Comparison of ENCODE assay signal across 15 mouse cellular contexts in genomic region chr4:119244468-119245240, GRCm38 (mm10). TPM values are rescaled to one million over a fixed set of nuclear protein-coding genes. Genes with fewer than 3 reads are reported as not detected.
A peak's percentile ranks its signal among the peaks of the same experiment; 100 is the strongest.
DNase-seq lines count a peak whose midpoint lies in the region; ATAC-seq lines count a peak whose summit lies in the region.
"Had no signal": no experiment of that assay in that cellular context is flagged by ENCODE, and none has a peak within 500 bp of the region (broad histone marks: within the 10 kb centered on the region; RNA-seq: fewer than 3 reads in every experiment).

No protein-coding gene starts in this region.

- DNase-seq in heart, postnatal 36 days, result no peak
- DNase-seq in testis, postnatal 14 days (ENCODE audit: low spot score), result peak; percentile 39
- no peak for DNase-seq in testis, postnatal 10 days (ENCODE audit: low spot score)
- DNase-seq in right cerebral cortex, adult 2 months (ENCODE audit: low spot score in 2 of 2), result peak; percentile 74 to 75
- DNase-seq in T-cell, adult 2 months (ENCODE audit: low spot score), result no peak
- DNase-seq: cerebellum, adult 9-10 months; gastrocnemius, postnatal 14 days; liver, postnatal 0 days; thymus, postnatal 25 days had no signal

- 67% methylated on average over 22 of the region's 22 CpGs for WGBS in heart, embryonic 13.5 days
- WGBS in neural tube, embryonic 15.5 days, result 81% methylated on average over 22 of the region's 22 CpGs

- ATAC-seq in heart, embryonic 13.5 days (ENCODE audit: extremely low read depth, insufficient number of reproducible peaks, low FRiP score, low TSS enrichment), result no peak
- no peak for ATAC-seq in neural tube, embryonic 15.5 days (ENCODE audit: low FRiP score)
- ATAC-seq: liver, postnatal 0 days had no signal

- intact Hi-C loops in heart, postnatal 36 days (cut with DNase I), result loop anchor here (5.0 to 10.0 kb wide), 5 partner anchors 78 to 490 kb away; partner anchors contain the start of genes Foxj3, Frg2f1, Hivep3 and Ppcs

- H3K9ac ChIP-seq in heart, embryonic 13.5 days, result 0 out of 2 replicates have a peak overlapping the region, but pooled peaks have one; percentile 24
- no peak overlapping the region for H3K9ac ChIP-seq in neural tube, embryonic 15.5 days (replicated peaks)
- H3K9ac ChIP-seq: limb, embryonic 12.5 days; liver, postnatal 0 days had no signal

- no peaks in the 10 kb centered on the region for H3K9me3 ChIP-seq in heart, embryonic 13.5 days
- no peaks in the 10 kb centered on the region for H3K9me3 ChIP-seq in neural tube, embryonic 15.5 days (replicated peaks)
- H3K9me3 ChIP-seq: hindbrain, embryonic 10.5 days; limb, embryonic 12.5 days had no signal

- no peaks in the 10 kb centered on the region for H3K27me3 ChIP-seq in heart, embryonic 13.5 days (replicated peaks)
- no peaks in the 10 kb centered on the region for H3K27me3 ChIP-seq in neural tube, embryonic 15.5 days (replicated peaks)
- H3K27me3 ChIP-seq: limb, embryonic 12.5 days had no signal

- no peak overlapping the region for H3K4me3 ChIP-seq in heart, embryonic 13.5 days
- no peak overlapping the region for H3K4me3 ChIP-seq in neural tube, embryonic 15.5 days (replicated peaks)
- H3K4me3 ChIP-seq: hindbrain, embryonic 10.5 days; limb, embryonic 12.5 days had no signal

- peaks cover 31% of the 10 kb centered on the region for H3K4me1 ChIP-seq in heart, embryonic 13.5 days
- peaks cover 8% of the 10 kb centered on the region; the same call in 1 of the 2 replicates for H3K4me1 ChIP-seq in neural tube, embryonic 15.5 days
- H3K4me1 ChIP-seq: limb, embryonic 12.5 days had no signal

- H3K36me3 ChIP-seq in heart, embryonic 13.5 days, result peaks cover 89% of the 10 kb centered on the region
- H3K36me3 ChIP-seq in neural tube, embryonic 15.5 days, result peaks cover 70% of the 10 kb centered on the region

- H3K4me2 ChIP-seq in heart, embryonic 13.5 days, result no peak overlapping the region
- H3K4me2 ChIP-seq in neural tube, embryonic 15.5 days, result no peak overlapping the region
- H3K4me2 ChIP-seq: limb, embryonic 12.5 days had no signal

- peak overlapping the region; percentile 58; the same call in 1 of the 2 replicates for H3K27ac ChIP-seq in heart, embryonic 13.5 days (replicated peaks)
- H3K27ac ChIP-seq in neural tube, embryonic 15.5 days (replicated peaks), result no peak overlapping the region
- H3K27ac ChIP-seq: hindbrain, embryonic 10.5 days; limb, embryonic 12.5 days had no signal

RNA-seq across cellular contexts. Expression of gene Cldn19, which starts 10.6 kb away (rescaled TPM):
- not detected in 2 replicates for polyA plus RNA-seq in heart, embryonic 13.5 days (2015; fragmentation: Nextera tagmentation; extraction: Ambion mirVana)
- total RNA-seq in heart, postnatal 36 days (2021), result not detected
- polyA plus RNA-seq in neural tube, embryonic 15.5 days (2015; fragmentation: Nextera tagmentation; extraction: Ambion mirVana), result 0.36 and 0.81 TPM in 2 replicates
- total RNA-seq: megakaryocyte, adult 5-6 weeks; monocyte, adult 5-6 weeks had no signal
- polyA plus RNA-seq: liver, postnatal 0 days had no signal

RNA-seq across cellular contexts. Expression of gene P3h1, which starts 11.9 kb away (rescaled TPM):
- polyA plus RNA-seq in heart, embryonic 13.5 days (2015; fragmentation: Nextera tagmentation; extraction: Ambion mirVana), result 32.7 and 35.5 TPM in 2 replicates
- 10 to 100 TPM; 13.3 to 15.1 TPM for total RNA-seq in heart, postnatal 36 days (2021)
- polyA plus RNA-seq in neural tube, embryonic 15.5 days (2015; fragmentation: Nextera tagmentation; extraction: Ambion mirVana), result 14.1 and 14.9 TPM in 2 replicates

RNA-seq across cellular contexts. Expression of gene AU022252, which starts 12.1 kb away (rescaled TPM):
- polyA plus RNA-seq in heart, embryonic 13.5 days (2015; fragmentation: Nextera tagmentation; extraction: Ambion mirVana), result 26.4 and 27.3 TPM in 2 replicates
- 10 to 100 TPM; 22.2 to 24.5 TPM for total RNA-seq in heart, postnatal 36 days (2021)
- 26.0 and 29.2 TPM in 2 replicates for polyA plus RNA-seq in neural tube, embryonic 15.5 days (2015; fragmentation: Nextera tagmentation; extraction: Ambion mirVana)

RNA-seq across cellular contexts. Expression of gene Tmem269, which starts 26.6 kb away (rescaled TPM):
- polyA plus RNA-seq in heart, embryonic 13.5 days (2015; fragmentation: Nextera tagmentation; extraction: Ambion mirVana), result not detected in 2 replicates
- total RNA-seq in heart, postnatal 36 days (2021), result not detected
- 0.29 and 0.54 TPM in 2 replicates for polyA plus RNA-seq in neural tube, embryonic 15.5 days (2015; fragmentation: Nextera tagmentation; extraction: Ambion mirVana)
- total RNA-seq: gastrocnemius, postnatal 14 days; megakaryocyte, adult 5-6 weeks; monocyte, adult 5-6 weeks had no signal
- polyA plus RNA-seq: limb, embryonic 12.5 days; liver, postnatal 0 days had no signal

RNA-seq across cellular contexts. Expression of gene Svbp, which starts 49.5 kb away (rescaled TPM):
- 124 and 135 TPM in 2 replicates for polyA plus RNA-seq in heart, embryonic 13.5 days (2015; fragmentation: Nextera tagmentation; extraction: Ambion mirVana)
- total RNA-seq in heart, postnatal 36 days (2021), result 10 to 100 TPM; 19.0 to 19.6 TPM
- 198 and 242 TPM in 2 replicates for polyA plus RNA-seq in neural tube, embryonic 15.5 days (2015; fragmentation: Nextera tagmentation; extraction: Ambion mirVana)

Comparison
In these comparisons a context has a peak if more than half of its experiments do, and no peak if none do; other contexts are left out.
1. DNase-seq: peak in testis, postnatal 14 days (single experiment) and right cerebral cortex, adult 2 months (2 of 2); none in heart, postnatal 36 days (0 of 2), testis, postnatal 10 days (single experiment) and T-cell, adult 2 months (single experiment).